21 mouse cellular contexts compared by ENCODE assay signal in genomic region chr3:148220024-148220590, GRCm38 (mm10).
DNase-seq lines count a peak whose midpoint lies in the region; ATAC-seq and TF ChIP-seq lines count a peak whose summit lies in the region.
"Had no signal": no experiment of that assay in that cellular context is flagged by ENCODE, and none has a peak within 500 bp of the region (broad histone marks: within the 10 kb centered on the region; RNA-seq: fewer than 3 reads in every experiment).

No protein-coding gene starts in this region.

- H3K27me3 ChIP-seq in midbrain, postnatal 0 days (ENCODE audit: insufficient read depth, low read length): no peaks in the 10 kb centered on the region
- no peaks in the 10 kb centered on the region for H3K27me3 ChIP-seq in midbrain, embryonic 15.5 days (replicated peaks)
- H3K27me3 ChIP-seq: embryonic facial prominence, embryonic 13.5 days; forebrain, embryonic 15.5 days; hindbrain, embryonic 12.5 days; intestine, embryonic 15.5 days had no signal

- no peak overlapping the region for H3K9ac ChIP-seq in midbrain, postnatal 0 days (replicated peaks; ENCODE audit: low read length, poor library complexity, severe bottlenecking)
- no peak overlapping the region for H3K9ac ChIP-seq in midbrain, embryonic 15.5 days
- H3K9ac ChIP-seq: embryonic facial prominence, embryonic 13.5 days; forebrain, embryonic 15.5 days; hindbrain, embryonic 12.5 days; intestine, embryonic 15.5 days had no signal

- TF ChIP-seq CTCF in midbrain, postnatal 0 days (IDR thresholded peaks at IDR 0.05): no peak

- H3K36me3 ChIP-seq in midbrain, postnatal 0 days (ENCODE audit: insufficient read depth, low read length): no peaks in the 10 kb centered on the region
- H3K36me3 ChIP-seq in midbrain, embryonic 15.5 days (replicated peaks): no peaks in the 10 kb centered on the region
- H3K36me3 ChIP-seq: embryonic facial prominence, embryonic 13.5 days; forebrain, embryonic 15.5 days; G1E; heart, embryonic 10.5 days; hindbrain, embryonic 12.5 days; intestine, embryonic 15.5 days had no signal

- ATAC-seq in midbrain, postnatal 0 days (ENCODE audit: low FRiP score): no peak
- ATAC-seq in midbrain, embryonic 15.5 days (replicated peaks): no peak
- ATAC-seq: CD4-positive, CD25-positive, alpha-beta regulatory T cell, adult 4 months; forebrain, embryonic 15.5 days; intestine, embryonic 15.5 days had no signal

- no peaks in the 10 kb centered on the region for H3K9me3 ChIP-seq in midbrain, postnatal 0 days (ENCODE audit: low read length)
- no peaks in the 10 kb centered on the region for H3K9me3 ChIP-seq in midbrain, embryonic 15.5 days
- H3K9me3 ChIP-seq: embryonic facial prominence, embryonic 13.5 days; forebrain, embryonic 15.5 days; heart, embryonic 10.5 days; hindbrain, embryonic 12.5 days; intestine, embryonic 15.5 days had no signal

- no peak overlapping the region for H3K27ac ChIP-seq in midbrain, postnatal 0 days (ENCODE audit: low read depth, low read length)
- no peak overlapping the region for H3K27ac ChIP-seq in midbrain, embryonic 15.5 days
- H3K27ac ChIP-seq: embryonic facial prominence, embryonic 13.5 days; forebrain, embryonic 15.5 days; heart, embryonic 10.5 days; hindbrain, embryonic 12.5 days; intestine, embryonic 15.5 days had no signal

- 55% methylated on average over 10 of the region's 10 CpGs for WGBS in midbrain, postnatal 0 days
- 57% methylated on average over 10 of the region's 10 CpGs for WGBS in midbrain, embryonic 15.5 days

- H3K4me3 ChIP-seq in midbrain, postnatal 0 days (ENCODE audit: low read depth, low read length): no peak overlapping the region
- H3K4me3 ChIP-seq in midbrain, embryonic 15.5 days: no peak overlapping the region
- H3K4me3 ChIP-seq: embryonic facial prominence, embryonic 13.5 days; forebrain, embryonic 15.5 days; heart, embryonic 10.5 days; hindbrain, embryonic 12.5 days; intestine, embryonic 15.5 days had no signal

- no peak overlapping the region for H3K4me2 ChIP-seq in midbrain, postnatal 0 days (ENCODE audit: low read depth, low read length, poor library complexity, severe bottlenecking)
- H3K4me2 ChIP-seq in midbrain, embryonic 15.5 days: no peak overlapping the region
- H3K4me2 ChIP-seq: embryonic facial prominence, embryonic 13.5 days; forebrain, embryonic 15.5 days; hindbrain, embryonic 12.5 days; intestine, embryonic 15.5 days had no signal

- H3K4me1 ChIP-seq in midbrain, postnatal 0 days (ENCODE audit: insufficient read depth, low read length): no peaks in the 10 kb centered on the region
- no peaks in the 10 kb centered on the region for H3K4me1 ChIP-seq in midbrain, embryonic 15.5 days
- H3K4me1 ChIP-seq: embryonic facial prominence, embryonic 13.5 days; forebrain, embryonic 15.5 days; heart, embryonic 10.5 days; hindbrain, embryonic 12.5 days; intestine, embryonic 15.5 days had no signal

- peak; percentile 1 for DNase-seq in adrenal gland, postnatal 25 days
- no peak for DNase-seq in adrenal gland, adult (ENCODE audit: inconsistent age in 2 of 2, low spot score in 1 of 2)
- peak; percentile 5 to 9 for DNase-seq in cerebellum, postnatal 36 days
- no peak for DNase-seq in cerebellum, adult 11 months
- peak; percentile 4 for DNase-seq in kidney, postnatal 10 days
- DNase-seq in kidney, adult 11 months: no peak
- DNase-seq in midbrain, postnatal 0 days (ENCODE audit: low spot score): peak; percentile 9
- DNase-seq: adrenal gland, postnatal 10 days; cerebellum, adult 9-11 months; gastrocnemius, postnatal 10 days; heart, adult 18-20 months; heart, postnatal 10 days; heart, postnatal 4 days had no signal

Comparison
In these comparisons a context has a peak if more than half of its experiments do, and no peak if none do; other contexts are left out.
1. DNase-seq: peak in adrenal gland, postnatal 25 days (single experiment), cerebellum, postnatal 36 days (2 of 2), kidney, postnatal 10 days (single experiment) and midbrain, postnatal 0 days (single experiment); none in adrenal gland, adult (0 of 2), cerebellum, adult 11 months (single experiment) and kidney, adult 11 months (single experiment).